Mouse (Mus musculus): ENCODE results near the gene Snx29.
"Not testable (repeated sequence)": the region's sequence is repeated elsewhere in the genome, so short reads cannot be mapped to it uniquely, and the experiment has no call there.

DNA sequence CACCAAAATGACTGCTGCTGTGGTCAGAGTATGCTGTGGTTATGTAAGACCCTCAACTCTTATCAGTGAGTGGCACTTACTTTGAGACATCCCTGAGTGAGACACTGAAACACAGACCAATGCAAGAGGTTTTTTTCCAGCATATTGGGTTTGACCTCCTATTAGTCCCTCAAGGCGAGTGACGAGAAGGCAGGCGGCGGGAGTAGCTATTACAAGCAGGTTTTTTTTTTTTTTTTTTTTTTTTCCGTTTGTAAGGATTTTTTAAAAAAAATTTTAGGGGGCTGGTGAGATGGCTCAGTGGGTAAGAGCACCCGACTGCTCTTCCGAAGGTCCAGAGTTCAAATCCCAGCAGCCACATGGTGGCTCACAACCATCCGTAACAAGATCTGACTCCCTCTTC is 33.8 kb upstream of the Snx29 start:
- not testable (repeated sequence) for TF ChIP-seq POLR2A (IDR thresholded peaks at IDR 0.05; ENCODE audit: extremely low read depth, insufficient read depth, low read length); CTCF (IDR thresholded peaks at IDR 0.05; ENCODE audit: low read depth, low read length)
